Mouse (Mus musculus) liver, postnatal 0 days (tissue): ENCODE results near the gene Gm10260.

Source experiments
- CTCF ChIP-seq: sonication (generic); IDR thresholded peaks from 2 replicates; pipeline ENCODE4 v1.5.1; 2016; ENCODE audit warnings: antibody characterized with exemption, low read depth
- EP300 ChIP-seq: IDR thresholded peaks from 2 replicates; pipeline ENCODE4 v1.6.1; 2016; ENCODE audit warnings: antibody characterized with exemption, low read depth, mild to moderate bottlenecking

DNA sequence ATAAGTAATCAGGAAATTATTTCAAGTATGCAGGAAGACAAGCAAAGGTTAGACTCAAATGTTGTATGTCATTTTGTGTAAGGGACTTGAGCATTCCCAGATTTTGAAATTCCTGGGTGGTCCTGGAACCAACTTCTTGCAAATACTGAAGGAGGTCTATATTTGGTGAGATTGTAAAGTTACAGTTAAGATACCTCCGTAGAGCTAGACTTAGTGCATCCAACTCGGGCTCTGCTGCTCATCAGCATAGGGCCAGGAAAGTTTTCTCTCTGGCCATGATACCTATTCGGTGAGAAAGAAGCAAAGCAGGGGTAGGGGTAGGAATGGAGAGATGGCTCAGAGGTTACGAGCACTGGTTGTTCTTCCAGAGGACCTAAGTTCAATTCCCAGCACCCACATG is 49.4 kb upstream of the Gm10260 start:
- TF ChIP-seq CTCF (no peak), EP300 (no peak)
